Mouse (Mus musculus): Measurements from ENCODE around the gene Cda. TPM values are rescaled to one million over a fixed set of nuclear protein-coding genes. Genes with fewer than 3 reads are reported as not detected.

Gene Cda
- 1.2 and 2.0 TPM in 2 replicates for polyA plus RNA-seq (2016; fragmentation: Nextera tagmentation; extraction: Ambion mirVana)

DNA sequence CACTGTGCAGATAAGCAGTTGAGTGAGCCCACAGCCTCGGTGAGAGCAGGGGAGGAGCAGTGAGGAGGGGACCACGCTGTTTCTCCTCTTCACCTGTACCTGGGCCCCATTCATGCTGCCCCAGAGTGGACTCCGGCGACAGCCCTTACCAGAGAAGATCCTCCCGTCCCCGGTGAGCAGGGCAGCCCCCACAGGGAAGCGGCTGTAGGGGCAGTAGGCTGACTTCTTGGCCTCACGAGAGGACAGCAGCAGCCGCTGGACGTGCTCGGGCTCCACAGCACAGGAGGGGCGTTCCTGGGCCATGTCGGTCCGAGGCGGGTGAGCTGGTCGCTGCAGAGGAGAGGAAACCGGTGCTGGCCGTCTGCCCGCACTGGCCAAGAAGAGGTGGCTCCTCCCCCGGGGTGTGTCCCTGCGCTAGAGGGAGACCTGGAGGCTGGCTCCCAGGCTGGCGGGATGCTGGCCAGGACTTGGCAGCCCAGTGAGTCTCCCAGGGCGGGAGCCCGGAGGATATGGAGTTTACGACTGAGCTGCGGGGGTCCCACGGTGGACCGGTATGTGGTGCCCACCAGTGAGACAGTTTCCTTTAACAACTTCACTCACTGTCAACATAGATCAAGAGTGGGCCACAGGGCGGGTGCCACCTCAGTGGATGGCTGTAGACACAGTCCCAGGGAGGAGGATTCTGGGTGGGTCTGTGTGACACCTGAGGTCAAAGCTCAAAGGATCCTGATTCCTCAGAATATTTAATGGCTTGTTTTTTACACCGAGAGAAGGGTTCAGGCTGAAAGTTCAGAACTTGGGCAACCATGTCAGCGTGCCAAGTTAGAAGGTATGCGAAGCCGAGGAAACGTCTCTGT is at the start of gene Cda:
Cda (minus strand) TSS at position 352 of the 857 bp plus-strand sequence.
- Histone ChIP-seq H3K27ac (replicated peaks) (peak within 1 kb of the TSS; percentile 74), H3K9me3 (replicated peaks) (no peaks in the 10 kb centered on the region), H3K36me3 (no peaks in the 10 kb centered on the region), H3K4me3 (peak within 1 kb of the TSS; percentile 53), H3K4me1 (peaks cover 12% of the 10 kb centered on the region), H3K27me3 (ENCODE audit: low read depth, poor library complexity, severe bottlenecking) (peaks cover 38% of the 10 kb centered on the region)
- 12% methylated on average over 32 of the region's 34 CpGs for WGBS
- peak; percentile 67 for DNase-seq (ENCODE audit: low spot score)

GRCm38 (mm10) chr4:138416414-138416813 is 48.6 kb upstream of the Cda start:
- Histone ChIP-seq H3K9me3 (replicated peaks) (no peaks in the 10 kb centered on the region), H3K27ac (replicated peaks) (no peak overlapping the region), H3K27me3 (ENCODE audit: low read depth, poor library complexity, severe bottlenecking) (peaks cover 17% of the 10 kb centered on the region), H3K36me3 (no peaks in the 10 kb centered on the region), H3K4me1 (peaks cover 21% of the 10 kb centered on the region), H3K4me3 (no peak overlapping the region)
- DNase-seq (ENCODE audit: low spot score) = no peak
- WGBS = 59% methylated on average over 5 of the region's 5 CpGs

DNA sequence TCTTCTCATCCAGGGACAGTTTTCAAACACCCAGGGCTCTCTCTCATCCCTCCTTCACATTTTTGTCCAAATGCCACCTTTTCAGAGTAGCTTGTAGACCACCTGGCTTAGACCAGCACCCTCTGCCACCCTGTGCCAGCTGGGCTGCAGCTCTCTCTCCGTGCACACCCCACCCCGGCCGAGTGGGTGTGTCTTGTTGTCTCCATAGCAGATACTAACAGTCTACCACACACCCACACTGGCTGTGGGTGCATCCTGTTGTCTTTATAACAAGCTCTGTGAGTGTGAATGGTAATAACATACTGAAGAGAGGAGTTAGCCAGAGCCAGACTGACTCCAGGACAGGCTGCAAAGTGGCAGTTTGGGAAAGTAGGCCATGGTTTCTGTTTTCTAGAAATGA is 48.2 kb upstream of the Cda start:
- Histone ChIP-seq H3K4me1 (peaks cover 25% of the 10 kb centered on the region), H3K4me3 (no peak overlapping the region), H3K36me3 (no peaks in the 10 kb centered on the region), H3K27me3 (ENCODE audit: low read depth, poor library complexity, severe bottlenecking) (peaks cover 21% of the 10 kb centered on the region), H3K9me3 (replicated peaks) (no peaks in the 10 kb centered on the region), H3K27ac (replicated peaks) (no peak overlapping the region)
- DNase-seq (ENCODE audit: low spot score) = no peak
- 80% methylated on average over 3 of the region's 3 CpGs for WGBS

DNA sequence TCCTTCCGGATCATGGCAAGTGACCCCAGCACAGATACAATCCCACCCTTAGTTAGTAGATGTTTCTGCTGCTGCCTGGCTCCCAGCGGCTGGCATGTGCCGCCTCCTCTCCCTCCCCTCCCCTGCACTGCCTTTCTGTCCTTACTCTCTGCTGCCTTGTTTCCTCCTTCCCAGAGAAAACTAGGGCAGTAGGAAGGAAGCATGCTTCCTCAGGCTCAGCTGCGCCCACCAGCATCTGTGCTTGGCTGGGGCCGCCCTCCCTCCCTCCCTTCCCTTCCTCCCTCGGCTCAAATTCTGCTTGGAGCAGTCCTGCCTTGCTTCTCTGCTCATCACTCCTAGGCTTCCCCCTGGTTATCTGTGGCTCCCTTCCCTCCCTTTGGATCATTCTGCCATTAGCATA is 46.9 kb upstream of the Cda start:
- H3K27ac ChIP-seq (replicated peaks) = no peak overlapping the region
- no peaks in the 10 kb centered on the region for H3K9me3 ChIP-seq (replicated peaks)
- no peaks in the 10 kb centered on the region for H3K36me3 ChIP-seq
- WGBS = 34% methylated on average over 6 of the region's 6 CpGs
- DNase-seq (ENCODE audit: low spot score) = no peak
- peaks cover 29% of the 10 kb centered on the region for H3K27me3 ChIP-seq (ENCODE audit: low read depth, poor library complexity, severe bottlenecking)
- H3K4me3 ChIP-seq = no peak overlapping the region
- H3K4me1 ChIP-seq = peaks cover 26% of the 10 kb centered on the region

GRCm38 (mm10) chr4:138411504-138412121 is 43.8 kb upstream of the Cda start:
- Histone ChIP-seq H3K9me3 (replicated peaks) (no peaks in the 10 kb centered on the region), H3K4me1 (peaks cover 14% of the 10 kb centered on the region; the same call in 1 of the 2 replicates), H3K36me3 (no peaks in the 10 kb centered on the region), H3K27me3 (ENCODE audit: low read depth, poor library complexity, severe bottlenecking) (peaks cover 29% of the 10 kb centered on the region), H3K4me3 (no peak overlapping the region), H3K27ac (replicated peaks) (no peak overlapping the region)
- DNase-seq (ENCODE audit: low spot score) = no peak
- 54% methylated on average over 7 of the region's 7 CpGs for WGBS

GRCm38 (mm10) chr4:138411011-138411410 is 43.2 kb upstream of the Cda start:
- Histone ChIP-seq H3K4me1 (peaks cover 14% of the 10 kb centered on the region; the same call in 1 of the 2 replicates), H3K27ac (replicated peaks) (no peak overlapping the region), H3K27me3 (ENCODE audit: low read depth, poor library complexity, severe bottlenecking) (peaks cover 33% of the 10 kb centered on the region), H3K36me3 (no peaks in the 10 kb centered on the region), H3K4me3 (no peak overlapping the region), H3K9me3 (replicated peaks) (no peaks in the 10 kb centered on the region)
- WGBS = 29% methylated on average over 5 of the region's 5 CpGs
- no peak for DNase-seq (ENCODE audit: low spot score)

- WGBS = 85% methylated on average over 12 of the region's 13 CpGs
- H3K9me3 ChIP-seq (replicated peaks) = no peaks in the 10 kb centered on the region
Observed at GRCm38 (mm10) chr4:138407479-138408194, 39.8 kb upstream of the Cda start.

DNA sequence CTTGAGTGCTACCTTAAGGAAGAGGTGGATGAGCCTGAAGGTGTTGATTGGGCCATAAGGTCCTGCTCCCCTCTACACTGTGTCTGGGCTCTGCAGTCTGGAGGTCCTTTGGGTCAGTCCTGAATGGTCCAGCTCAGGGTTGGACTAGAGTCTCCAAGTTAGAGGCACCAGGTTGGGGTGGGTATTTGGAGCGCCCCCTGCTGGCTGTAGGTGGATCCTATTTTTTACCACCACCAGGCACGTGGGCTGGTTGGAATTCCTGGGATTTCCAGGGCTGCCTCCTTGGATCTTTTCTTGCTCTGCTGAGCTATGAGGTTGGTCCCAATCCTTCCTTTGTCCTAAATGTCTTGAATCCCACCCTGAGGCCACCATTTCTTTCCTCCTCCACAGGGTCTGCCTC is 37.0 kb upstream of the Cda start:
- Histone ChIP-seq H3K4me1 (no peaks in the 10 kb centered on the region), H3K36me3 (no peaks in the 10 kb centered on the region), H3K27ac (replicated peaks) (no peak overlapping the region), H3K9me3 (replicated peaks) (no peaks in the 10 kb centered on the region), H3K4me3 (no peak overlapping the region), H3K27me3 (ENCODE audit: low read depth, poor library complexity, severe bottlenecking) (peaks cover 6% of the 10 kb centered on the region; the same call in 1 of the 2 replicates)
- WGBS = 3% methylated on average over 2 of the region's 2 CpGs
- DNase-seq (ENCODE audit: low spot score) = peak; percentile 33

More at GRCm38 (mm10) chr4:138407479-138408194, 39.8 kb upstream of the Cda start:
- Histone ChIP-seq H3K4me3 (no peak overlapping the region), H3K4me1 (0 out of 2 replicates have a peak, but pooled peaks cover 5% of the 10 kb centered on the region), H3K27ac (replicated peaks) (no peak overlapping the region), H3K36me3 (no peaks in the 10 kb centered on the region), H3K27me3 (ENCODE audit: low read depth, poor library complexity, severe bottlenecking) (peaks cover 19% of the 10 kb centered on the region; the same call in 1 of the 2 replicates)
- DNase-seq (ENCODE audit: low spot score) = no peak

- H3K27ac ChIP-seq (replicated peaks) = no peak overlapping the region
- H3K36me3 ChIP-seq = no peaks in the 10 kb centered on the region
- H3K9me3 ChIP-seq (replicated peaks) = no peaks in the 10 kb centered on the region
- peaks cover 83% of the 10 kb centered on the region for H3K27me3 ChIP-seq (ENCODE audit: low read depth, poor library complexity, severe bottlenecking)
- 6% methylated on average over 8 of the region's 8 CpGs for WGBS
- H3K4me3 ChIP-seq = peak overlapping the region; percentile 55
- peaks cover 25% of the 10 kb centered on the region for H3K4me1 ChIP-seq
- no peak for DNase-seq (ENCODE audit: low spot score)
Observed at GRCm38 (mm10) chr4:138396711-138397110, 28.9 kb upstream of the Cda start.

DNA sequence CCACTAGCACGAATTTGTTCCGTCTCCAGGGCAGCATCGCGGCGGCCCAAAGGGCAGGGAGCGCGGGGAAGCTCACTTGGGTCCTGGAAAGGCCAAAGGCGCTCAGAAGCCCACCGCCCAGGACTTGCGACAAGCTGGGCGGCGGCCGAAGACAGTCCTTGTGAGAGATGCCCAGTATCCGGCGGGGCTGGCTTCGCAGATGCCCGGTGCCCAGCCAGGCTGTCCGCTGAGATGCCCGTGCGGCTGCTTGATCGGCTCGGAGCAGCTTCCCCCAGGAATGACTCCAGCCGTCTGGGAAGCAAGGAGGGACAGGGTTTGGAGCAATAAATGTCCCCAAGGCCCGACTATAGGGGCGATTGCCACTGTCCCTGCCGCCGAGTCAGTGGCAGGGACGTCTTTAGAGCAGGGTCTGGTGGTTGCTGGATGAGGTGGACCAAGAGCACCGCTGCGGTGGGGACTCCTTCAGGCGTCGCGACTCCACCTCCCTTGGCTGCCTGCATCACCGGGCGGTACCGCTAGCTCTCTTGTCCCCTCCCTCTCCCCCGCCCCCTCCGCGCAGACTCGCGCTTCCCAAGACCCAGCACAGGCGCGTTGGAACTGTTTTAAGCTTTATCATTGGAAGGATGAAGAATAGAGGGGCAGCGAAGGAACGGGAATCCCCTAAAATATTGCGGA is 28.3 kb upstream of the Cda start, which contains the start of gene Fam43b:
Fam43b (minus strand) TSS at position 558 of the 675 bp plus-strand sequence.
- H3K27ac ChIP-seq (replicated peaks) = no peak within 1 kb of the TSS
- peak; percentile 36 for DNase-seq (ENCODE audit: low spot score)
- under 1% methylated on average over 45 of the region's 46 CpGs for WGBS
- no peaks in the 10 kb centered on the region for H3K9me3 ChIP-seq (replicated peaks)
- H3K36me3 ChIP-seq = no peaks in the 10 kb centered on the region
- peaks cover 25% of the 10 kb centered on the region for H3K4me1 ChIP-seq
- H3K4me3 ChIP-seq = peak within 1 kb of the TSS; percentile 55
- H3K27me3 ChIP-seq (ENCODE audit: low read depth, poor library complexity, severe bottlenecking) = peaks cover 89% of the 10 kb centered on the region

- peak; percentile 37 for DNase-seq (ENCODE audit: low spot score)
- peaks cover 25% of the 10 kb centered on the region for H3K4me1 ChIP-seq
- no peaks in the 10 kb centered on the region for H3K36me3 ChIP-seq
- no peaks in the 10 kb centered on the region for H3K9me3 ChIP-seq (replicated peaks)
- H3K4me3 ChIP-seq = peak overlapping the region; percentile 55
- peaks cover 95% of the 10 kb centered on the region for H3K27me3 ChIP-seq (ENCODE audit: low read depth, poor library complexity, severe bottlenecking)
- WGBS = under 1% methylated on average over 103 of the region's 103 CpGs
- no peak overlapping the region; the same call in 1 of the 2 replicates for H3K27ac ChIP-seq (replicated peaks)
Observed at GRCm38 (mm10) chr4:138395087-138395970, 27.5 kb upstream of the Cda start.

All from midbrain, embryonic 10.5 days (tissue).